ENCODE assay signal across 8 mouse cellular contexts in the genomic region with DNA sequence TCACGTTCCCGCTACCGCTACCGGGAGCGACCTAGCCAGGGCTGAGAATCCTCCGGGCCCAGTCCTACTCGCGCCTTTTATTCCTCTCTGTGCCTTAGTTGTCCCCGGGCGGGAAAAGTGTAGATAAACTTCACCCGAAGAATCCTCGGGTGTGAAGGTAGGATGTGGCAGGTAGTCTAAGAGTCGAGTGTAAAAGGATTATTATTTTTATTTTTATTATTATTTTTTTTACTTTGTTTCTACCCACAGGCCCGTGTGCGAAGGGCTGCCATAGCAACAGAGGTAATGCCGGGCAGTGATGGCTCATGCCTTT. TPM values are rescaled to one million over a fixed set of nuclear protein-coding genes. Genes with fewer than 3 reads are reported as not detected.
A peak's percentile ranks its signal among the peaks of the same experiment; 100 is the strongest.
DNase-seq lines count a peak whose midpoint lies in the region; ATAC-seq and TF ChIP-seq lines count a peak whose summit lies in the region.

Gene Dis3l, minus strand, starts transcription at position 35 of the 313 bp plus-strand sequence.

- TF ChIP-seq POLR2A in kidney, adult 2 months (IDR thresholded peaks at IDR 0.05; ENCODE audit: low read depth, low read length): no peak

- in situ Hi-C loops in Patski (cut with MboI; ENCODE audit: low pct_unique_long_range_greater_than_20kb): loop anchor here (25.0 kb wide), 1 partner anchor 596 kb away; no protein-coding TSS in a partner anchor

- no peaks in the 10 kb centered on the region for H3K27me3 ChIP-seq in kidney, adult 2 months (replicated peaks; ENCODE audit: control insufficient read depth, insufficient read depth, low read length)
- H3K27me3 ChIP-seq in Patski: no peaks in the 10 kb centered on the region
- H3K27me3 ChIP-seq in forebrain, embryonic 16.5 days (replicated peaks; ENCODE audit: control insufficient read depth, insufficient read depth, low read length): no peaks in the 10 kb centered on the region
- no peaks in the 10 kb centered on the region for H3K27me3 ChIP-seq in hindbrain, embryonic 15.5 days

- WGBS in kidney, adult 2 months: 4% methylated on average over 16 of the region's 16 CpGs
- WGBS in forebrain, embryonic 16.5 days: 13% methylated on average over 16 of the region's 16 CpGs
- WGBS in hindbrain, embryonic 15.5 days: 16% methylated on average over 16 of the region's 16 CpGs
- 3% methylated on average over 16 of the region's 16 CpGs for WGBS in macrophage (ENCODE audit: missing documents)

- no peaks in the 10 kb centered on the region for H3K4me1 ChIP-seq in kidney, adult 2 months (ENCODE audit: control insufficient read depth, insufficient read depth, low read length)
- H3K4me1 ChIP-seq in forebrain, embryonic 16.5 days (replicated peaks; ENCODE audit: control insufficient read depth, insufficient read depth, low read length): peaks cover 9% of the 10 kb centered on the region
- H3K4me1 ChIP-seq in hindbrain, embryonic 15.5 days (replicated peaks): peaks cover 18% of the 10 kb centered on the region

- peak within 1 kb of the TSS; percentile 98 for H3K27ac ChIP-seq in kidney, adult 2 months (ENCODE audit: insufficient read depth, low read depth, low read length)
- peak within 1 kb of the TSS; percentile 99 for H3K27ac ChIP-seq in forebrain, embryonic 16.5 days (ENCODE audit: low read length)
- H3K27ac ChIP-seq in hindbrain, embryonic 15.5 days (replicated peaks): peak within 1 kb of the TSS; percentile 98
- H3K27ac ChIP-seq in macrophage: peak within 1 kb of the TSS; percentile 49

- no peaks in the 10 kb centered on the region for H3K9me3 ChIP-seq in forebrain, embryonic 16.5 days (ENCODE audit: control insufficient read depth, low read length)
- H3K9me3 ChIP-seq in hindbrain, embryonic 15.5 days: no peaks in the 10 kb centered on the region

- peak within 1 kb of the TSS; percentile 85 for H3K4me2 ChIP-seq in forebrain, embryonic 16.5 days (ENCODE audit: low read length)
- peak within 1 kb of the TSS; percentile 81 for H3K4me2 ChIP-seq in hindbrain, embryonic 15.5 days

- POLR2A ChIA-PET in Patski (lab: Charles Lee): no interaction called here

- no peaks in the 10 kb centered on the region for H3K36me3 ChIP-seq in kidney, adult 2 months (ENCODE audit: control insufficient read depth, insufficient read depth, low read length)
- H3K36me3 ChIP-seq in forebrain, embryonic 16.5 days (ENCODE audit: control insufficient read depth, insufficient read depth): no peaks in the 10 kb centered on the region
- H3K36me3 ChIP-seq in hindbrain, embryonic 15.5 days: peaks cover 5% of the 10 kb centered on the region; the same call in 1 of the 2 replicates
- peaks cover under 1% of the 10 kb centered on the region; the same call in 1 of the 2 replicates for H3K36me3 ChIP-seq in macrophage (ENCODE audit: inconsistent target)

- H3K79me2 ChIP-seq in macrophage (ENCODE audit: inconsistent target): peaks cover 9% of the 10 kb centered on the region

- no peak for DNase-seq in kidney, adult 2 months
- no peak for DNase-seq in kidney, adult 9 months
- no peak for DNase-seq in Patski (ENCODE audit: low read depth, low spot score)
- DNase-seq in spleen, adult 18-20 months: no peak
- no peak for DNase-seq in kidney, adult 18-20 months

- no peak for TF ChIP-seq CTCF in kidney, adult 2 months (conservative IDR thresholded peaks at IDR 0.05; ENCODE audit: insufficient read depth, insufficient read length, low read depth, low read length)
- no peak for TF ChIP-seq CTCF in Patski (IDR thresholded peaks at IDR 0.05)

- H3K9ac ChIP-seq in forebrain, embryonic 16.5 days (replicated peaks; ENCODE audit: low read depth, low read length): peak within 1 kb of the TSS; percentile 100
- H3K9ac ChIP-seq in hindbrain, embryonic 15.5 days: peak within 1 kb of the TSS; percentile 99

- no peak for ATAC-seq in Patski
- ATAC-seq in forebrain, embryonic 16.5 days: peak; percentile 10; the same call in 1 of the 2 replicates
- no peak for ATAC-seq in hindbrain, embryonic 15.5 days (ENCODE audit: low FRiP score, low read depth)

- peak within 1 kb of the TSS; percentile 90 for H3K4me3 ChIP-seq in kidney, adult 2 months (ENCODE audit: insufficient read depth, low read depth, low read length)
- H3K4me3 ChIP-seq in forebrain, embryonic 16.5 days (replicated peaks; ENCODE audit: low read length): peak within 1 kb of the TSS; percentile 71
- peak within 1 kb of the TSS; percentile 57 for H3K4me3 ChIP-seq in hindbrain, embryonic 15.5 days
- peak within 1 kb of the TSS; percentile 52 for H3K4me3 ChIP-seq in macrophage (ENCODE audit: inconsistent target)

- CTCF ChIA-PET in Patski (lab: Charles Lee): no interaction called here

RNA-seq across cellular contexts. Expression of gene Dis3l, which starts in this region (rescaled TPM):
- 13.0 and 13.6 TPM in 2 replicates for polyA plus RNA-seq in kidney, adult 2 months (2012; rRNA removed)
- 21.8 TPM for polyA plus RNA-seq in Patski (2021)
- 25.3 and 25.9 TPM in 2 replicates for polyA plus RNA-seq in forebrain, embryonic 16.5 days (2015; fragmentation: Nextera tagmentation; extraction: Ambion mirVana)
- polyA plus RNA-seq in hindbrain, embryonic 15.5 days (2015; fragmentation: Nextera tagmentation; extraction: Ambion mirVana): 20.9 and 24.2 TPM in 2 replicates
- 10 to 100 TPM in 17 of 26 experiments, 1 to 10 TPM in 9; 5.1 to 22.2 (median 11.4) TPM for total RNA-seq in macrophage (2018; cell fraction: chromatin; rRNA removed)
- total RNA-seq in macrophage (2018; cell fraction: cytosol; rRNA removed): 10 to 100 TPM in 25 of 26 experiments, 1 to 10 TPM in 1; 9.8 to 17.5 (median 15.0) TPM
- 10 to 100 TPM in 16 of 26 experiments, 1 to 10 TPM in 10; 5.9 to 20.3 (median 11.6) TPM for total RNA-seq in macrophage (2018; cell fraction: nucleus; rRNA removed)
- 13.3 to 16.9 TPM (median 14.4 TPM) in 3 replicates for polyA plus RNA-seq in macrophage (2018)

Comparison
In these comparisons a context has a peak if more than half of its experiments do, and no peak if none do; other contexts are left out.
1. H3K27ac ChIP-seq: peak in every context shown above with its lines; median percentile 99 in forebrain, embryonic 16.5 days; 98 in kidney, adult 2 months; 98 in hindbrain, embryonic 15.5 days; 49 in macrophage.